ENCODE assay signal across 29 mouse cellular contexts in genomic region chr9:27330374-27330773, GRCm38 (mm10).
"Had no signal": no experiment of that assay in that cellular context is flagged by ENCODE, and none has a peak within 500 bp of the region (broad histone marks: within the 10 kb centered on the region; RNA-seq: fewer than 3 reads in every experiment).

No protein-coding gene starts in this region.

- H3K27me3 ChIP-seq: heart, embryonic 15.5 days; hindbrain, embryonic 12.5 days; intestine, embryonic 15.5 days; kidney, embryonic 15.5 days; limb, embryonic 12.5 days; liver, embryonic 13.5 days; liver, embryonic 15.5 days had no signal

- H3K4me1 ChIP-seq: hindbrain, embryonic 12.5 days; intestine, embryonic 15.5 days; kidney, embryonic 15.5 days; limb, embryonic 12.5 days; liver, embryonic 13.5 days; liver, embryonic 15.5 days had no signal

- ATAC-seq: inflammation-experienced regulatory T-cells, adult 6 months; intestine, embryonic 15.5 days; intestine, postnatal 0 days had no signal

- H3K9me3 ChIP-seq: heart, embryonic 10.5 days; heart, embryonic 12.5 days; heart, embryonic 15.5 days; hindbrain, embryonic 10.5 days; hindbrain, embryonic 12.5 days; intestine, embryonic 15.5 days; kidney, embryonic 15.5 days; limb, embryonic 10.5 days; limb, embryonic 12.5 days; liver, embryonic 13.5 days; liver, embryonic 15.5 days had no signal

- DNase-seq: gastrocnemius, adult 2 months; gastrocnemius, postnatal 10 days; gastrocnemius, postnatal 25 days; heart, adult 18-20 months; heart, postnatal 14 days; heart, postnatal 36 days; kidney, adult 2 months; kidney, adult 9 months; kidney, postnatal 14 days; kidney, postnatal 36 days; layer of hippocampus, adult 9-11 months; layer of hippocampus, postnatal 36 days; liver; liver, embryonic 13.5 days had no signal

- H3K36me3 ChIP-seq: heart, embryonic 15.5 days; intestine, embryonic 15.5 days; kidney, embryonic 15.5 days; liver, embryonic 13.5 days; liver, embryonic 15.5 days had no signal

- H3K9ac ChIP-seq: heart, embryonic 12.5 days; heart, embryonic 15.5 days; hindbrain, embryonic 12.5 days; hindbrain, embryonic 14.5 days; intestine, embryonic 15.5 days; kidney, embryonic 15.5 days; limb, embryonic 12.5 days; liver, embryonic 13.5 days; liver, embryonic 15.5 days had no signal

- H3K4me2 ChIP-seq: heart, embryonic 12.5 days; heart, embryonic 15.5 days; hindbrain, embryonic 12.5 days; hindbrain, embryonic 14.5 days; intestine, embryonic 15.5 days; kidney, embryonic 15.5 days; limb, embryonic 12.5 days; liver, embryonic 11.5 days; liver, embryonic 13.5 days; liver, embryonic 15.5 days had no signal

- H3K4me3 ChIP-seq: gastrocnemius, adult 2 months; heart, embryonic 10.5 days; heart, embryonic 12.5 days; heart, embryonic 15.5 days; hindbrain, embryonic 10.5 days; hindbrain, embryonic 12.5 days; intestine, embryonic 15.5 days; kidney, embryonic 15.5 days; limb, embryonic 10.5 days; limb, embryonic 12.5 days; liver, embryonic 13.5 days; liver, embryonic 15.5 days had no signal

- H3K27ac ChIP-seq: gastrocnemius, adult 2 months; heart, embryonic 10.5 days; heart, embryonic 15.5 days; hindbrain, embryonic 10.5 days; hindbrain, embryonic 12.5 days; hindbrain, embryonic 14.5 days; intestine, embryonic 15.5 days; kidney, embryonic 15.5 days; kidney, postnatal 0 days; limb, embryonic 10.5 days; limb, embryonic 12.5 days; liver, embryonic 13.5 days; liver, embryonic 15.5 days had no signal
